Mouse (Mus musculus) heart, postnatal 4 days (tissue): ENCODE measurements around the gene Ethe1. TPM values are rescaled to one million over a fixed set of nuclear protein-coding genes. Genes with fewer than 3 reads are reported as not detected.
"Not testable (repeated sequence)": the region's sequence is repeated elsewhere in the genome, so short reads cannot be mapped to it uniquely, and the experiment has no call there.

Source experiments
- DNase-seq: peaks from one replicate; pipeline ENCODE4 v3.0.0; 2021
- total RNA-seq, 2 experiments: library from RNA; stranded (reverse); gene quantifications; 2 replicates each; pipeline ENCODE4 v1.2.3; 2021

Gene Ethe1
- total RNA-seq, 2 experiments from 2014 or later = 15.9 to 16.9 TPM

GRCm38 (mm10) chr7:24614816-24615215, 27.5 kb downstream of the Ethe1 start:
- DNase-seq = no peak

DNA sequence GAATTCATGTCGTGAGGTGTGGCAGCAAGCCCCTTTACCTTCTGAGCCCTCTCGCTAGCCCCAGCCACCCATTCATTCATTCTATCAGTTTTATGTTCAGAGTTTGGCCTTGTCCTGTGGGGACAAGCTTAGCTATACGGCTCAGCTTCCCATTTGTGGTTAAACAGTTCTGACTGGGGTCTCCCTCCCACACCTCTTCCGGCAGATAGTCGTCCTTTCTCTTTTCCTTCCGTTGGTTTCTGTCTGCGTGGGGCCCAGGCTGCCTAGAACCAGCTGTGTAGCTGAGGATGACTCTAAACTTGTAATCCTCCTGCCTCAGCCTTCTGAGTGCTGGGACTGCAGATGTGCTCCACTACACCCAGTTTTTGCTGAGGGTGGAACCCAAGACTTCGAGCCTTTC, 30.4 kb downstream of the Ethe1 start:
- no peak for DNase-seq

DNA sequence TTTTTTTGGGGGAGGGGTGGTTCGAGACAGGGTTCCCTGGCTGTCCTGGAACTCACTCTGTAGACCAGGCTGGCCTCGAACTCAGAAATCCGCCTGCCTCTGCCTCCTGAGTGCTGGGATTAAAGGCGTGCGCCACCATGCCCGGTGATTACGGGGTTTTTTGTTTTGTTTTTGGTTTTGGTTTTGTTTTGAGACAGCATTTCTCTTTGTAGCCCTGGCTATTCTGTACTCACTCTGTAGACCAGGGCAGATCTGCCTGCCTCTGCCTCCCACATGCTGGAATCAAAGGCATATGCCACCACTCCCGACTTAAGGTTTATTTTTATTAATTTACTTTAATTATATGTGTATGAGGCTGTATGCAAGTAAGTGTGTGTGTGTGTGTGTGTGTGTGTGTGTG, 31.0 kb downstream of the Ethe1 start:
- not testable (repeated sequence) for DNase-seq

DNA sequence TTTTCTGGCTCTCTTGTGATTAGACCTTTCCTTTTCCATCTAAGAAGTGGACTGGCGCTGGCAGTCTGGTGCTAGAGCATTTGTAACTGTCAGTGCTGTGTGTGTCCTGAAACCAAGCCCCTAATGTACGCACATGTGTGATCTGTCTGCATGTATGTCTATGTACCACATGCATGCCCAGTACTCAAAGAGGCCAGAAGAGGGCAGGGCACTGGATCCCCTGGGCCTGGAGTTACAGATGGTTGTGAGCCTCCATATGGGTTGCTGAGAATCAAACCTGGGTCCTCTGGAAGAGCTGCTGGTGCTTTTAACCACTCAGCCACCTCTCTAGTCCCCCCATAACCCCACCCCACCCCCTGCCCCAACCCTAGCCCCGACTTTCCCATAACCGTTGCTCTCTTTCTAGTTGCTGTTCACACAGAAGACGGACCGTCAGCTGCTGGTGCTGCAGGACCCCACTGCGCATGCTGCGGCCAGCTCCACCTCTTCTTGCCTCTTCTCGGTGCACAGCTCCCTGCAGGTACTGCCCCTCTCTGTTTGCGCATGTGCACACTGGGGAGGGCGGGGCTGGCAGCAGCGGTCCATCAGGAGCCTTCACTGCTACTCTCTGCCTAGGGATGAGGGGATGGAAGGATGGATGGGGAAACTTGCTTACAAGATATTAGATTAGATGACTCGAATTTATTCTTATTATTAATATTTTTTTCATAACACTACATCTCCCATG, 32.5 kb downstream of the Ethe1 start:
- DNase-seq = no peak

GRCm38 (mm10) chr7:24621193-24621592, 33.9 kb downstream of the Ethe1 start:
- no peak for DNase-seq

GRCm38 (mm10) chr7:24622967-24623366, 35.6 kb downstream of the Ethe1 start:
- no peak for DNase-seq

DNA sequence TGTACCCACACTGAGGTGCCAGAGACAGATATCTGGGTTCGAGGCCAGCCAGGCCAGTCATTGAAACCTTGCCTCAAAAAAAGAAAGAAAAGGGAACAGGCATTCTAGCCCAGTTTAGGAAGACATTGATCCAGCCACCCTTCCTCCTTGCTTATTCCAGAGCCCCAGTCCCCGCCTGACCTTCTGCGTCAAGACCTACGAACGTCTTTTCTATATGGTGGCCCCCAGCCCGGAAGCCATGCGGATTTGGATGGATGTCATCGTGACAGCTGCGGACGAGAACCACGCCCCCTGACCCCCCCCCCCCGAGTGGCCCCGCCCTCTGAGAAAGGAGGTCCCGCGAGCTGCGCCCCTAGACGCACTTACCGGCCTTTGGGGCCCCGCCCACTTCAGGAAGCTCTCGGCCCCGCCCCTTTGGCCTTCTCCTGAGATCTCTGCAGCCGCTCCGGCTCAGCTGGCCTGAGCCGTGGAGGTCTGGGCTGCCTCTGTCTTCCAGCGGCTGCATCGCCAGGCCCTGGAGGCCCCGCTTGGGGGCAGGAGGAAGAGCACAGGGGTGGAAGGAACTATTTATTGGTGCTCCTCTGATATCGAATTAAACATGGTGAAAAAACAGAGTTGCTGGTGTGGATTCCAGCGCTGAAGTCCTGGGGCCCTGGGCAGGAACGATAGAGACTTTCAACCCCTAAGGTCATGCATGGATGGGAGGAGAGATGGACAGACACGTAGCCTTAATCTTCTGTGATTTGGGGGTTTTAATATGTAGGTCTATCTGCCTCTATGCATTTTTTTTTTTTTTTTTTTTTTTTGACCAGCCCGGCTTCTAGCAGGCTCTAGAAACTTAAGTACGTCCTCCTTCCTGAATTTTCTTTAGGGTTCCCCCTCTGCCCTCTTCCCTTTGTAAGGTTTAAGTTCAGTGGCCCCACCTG, 41.6 kb downstream of the Ethe1 start:
- DNase-seq = peak; percentile 84

DNA sequence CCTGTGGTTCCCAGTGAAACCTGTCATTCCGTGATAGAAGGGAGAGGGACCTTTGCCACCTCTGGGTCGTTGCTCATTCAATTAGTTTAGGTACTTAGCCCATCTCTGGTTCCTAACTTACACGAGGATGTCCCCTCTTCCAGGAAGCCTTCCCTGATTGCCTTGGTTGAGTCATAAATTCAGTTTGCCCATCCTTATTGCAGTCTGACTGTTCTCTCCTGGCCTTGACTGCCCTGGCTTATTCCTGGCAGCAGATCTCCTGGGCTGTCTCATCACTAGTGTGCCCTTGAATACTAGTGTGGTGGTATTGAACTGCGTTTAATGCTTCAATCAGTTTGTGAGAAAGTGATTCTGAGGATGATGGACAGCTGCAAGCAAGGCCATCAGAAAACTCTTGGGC, 42.3 kb downstream of the Ethe1 start:
- DNase-seq = no peak

DNA sequence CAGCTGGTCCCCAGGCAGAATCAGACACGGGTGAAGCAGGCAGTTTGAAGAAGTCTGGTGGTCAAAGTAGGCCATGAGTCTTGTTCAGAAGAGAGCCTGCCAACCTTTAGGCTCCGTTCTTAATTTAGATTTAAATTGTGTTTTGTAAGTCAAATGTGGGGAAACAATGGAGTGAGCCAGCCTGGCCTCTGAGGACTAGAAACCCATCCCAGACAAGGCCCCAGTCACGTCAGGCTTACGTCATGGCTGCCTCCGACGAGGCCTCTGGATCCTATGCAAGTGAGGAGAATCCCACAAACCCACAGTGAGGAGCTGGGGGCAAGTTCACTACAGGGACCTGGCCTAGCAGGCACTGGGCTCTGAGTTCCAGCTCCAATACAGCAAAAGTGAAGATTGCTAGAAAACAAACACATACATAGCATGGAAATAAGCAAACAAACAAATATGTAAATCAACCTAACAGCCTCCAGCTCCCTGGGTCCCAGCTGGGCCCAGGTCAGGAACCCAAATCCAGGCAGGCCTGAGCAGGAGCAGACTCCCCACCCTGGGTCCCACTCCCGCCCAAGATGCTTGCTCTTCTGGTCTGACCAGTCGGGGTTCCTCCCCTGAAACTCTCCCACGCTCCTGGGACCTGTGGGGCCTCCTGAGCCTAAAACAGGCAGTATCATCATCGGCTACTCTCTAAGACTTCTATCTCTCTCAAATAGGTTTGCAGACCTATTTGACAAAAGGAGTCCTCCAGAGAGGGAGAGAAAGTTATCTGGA, 43.0 kb downstream of the Ethe1 start:
- no peak for DNase-seq

GRCm38 (mm10) chr7:24636264-24636663, 48.9 kb downstream of the Ethe1 start, which contains the start of gene Lypd3:
Gene Lypd3, plus strand, starts transcription at chr7:24636550.
- DNase-seq = no peak

- DNase-seq = no peak
Observed at GRCm38 (mm10) chr7:24637046-24637445, 49.7 kb downstream of the Ethe1 start.

DNA sequence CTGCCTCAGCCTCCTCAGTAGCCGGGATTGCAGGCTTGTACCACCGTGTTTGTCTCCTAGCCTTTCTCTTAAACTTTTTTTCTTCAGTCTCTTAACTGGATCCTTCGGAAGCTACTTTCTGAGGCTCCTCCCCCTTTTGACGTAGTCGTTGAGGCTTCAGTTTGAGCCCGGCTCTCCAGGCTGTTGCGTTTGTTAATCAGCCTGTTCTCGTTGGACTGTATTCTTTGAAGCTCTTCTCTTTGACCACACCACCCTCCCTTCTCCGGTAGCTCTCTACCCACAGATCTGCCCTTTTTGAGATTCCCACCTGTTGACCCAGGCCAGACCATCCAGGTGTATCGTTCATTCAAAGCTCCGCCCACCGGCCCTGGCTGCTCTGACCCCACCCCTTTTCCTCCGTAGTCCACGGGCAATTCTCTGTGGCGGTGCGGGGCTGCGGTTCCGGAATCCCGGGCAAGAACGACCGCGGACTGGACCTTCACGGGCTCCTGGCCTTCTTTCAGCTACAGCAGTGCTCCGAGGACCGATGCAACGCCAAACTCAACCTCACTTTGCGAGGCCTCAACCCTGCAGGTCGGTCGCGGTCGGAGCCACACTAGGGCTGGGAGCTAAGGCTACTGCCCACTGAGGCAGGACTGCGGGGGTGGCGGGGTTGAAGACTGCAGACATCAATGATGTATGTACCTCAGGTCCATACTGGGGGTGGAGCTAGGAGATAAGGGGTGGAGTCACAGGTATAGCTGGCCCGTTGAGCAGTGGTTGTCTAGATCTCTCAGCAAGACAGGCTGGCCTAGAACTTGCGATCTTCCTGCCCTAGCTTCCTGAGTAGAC, 50.9 kb downstream of the Ethe1 start:
- DNase-seq = no peak

GRCm38 (mm10) chr7:24640450-24640849, 53.1 kb downstream of the Ethe1 start:
- DNase-seq = no peak

DNA sequence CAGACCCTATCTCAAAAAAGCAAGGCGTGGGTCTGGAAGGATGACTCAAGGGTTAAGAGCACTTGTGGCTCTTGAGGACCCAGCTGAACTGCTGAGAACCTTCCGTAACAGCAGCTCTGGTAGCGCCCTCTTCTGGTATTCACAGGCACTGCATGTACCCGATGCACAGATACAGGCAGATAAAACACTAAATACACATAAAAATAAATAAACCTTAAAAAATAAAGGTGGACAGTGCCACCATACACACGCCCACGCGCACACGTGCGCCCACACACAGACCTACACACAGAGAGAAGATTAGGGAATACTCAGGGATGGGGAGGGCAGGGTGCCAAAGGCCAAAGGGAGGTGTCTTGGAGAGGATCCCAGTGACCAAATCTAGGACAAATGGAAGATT, 55.1 kb downstream of the Ethe1 start:
- peak; percentile 59 for DNase-seq

GRCm38 (mm10) chr7:24644492-24644891, 57.1 kb downstream of the Ethe1 start:
- DNase-seq = no peak

DNA sequence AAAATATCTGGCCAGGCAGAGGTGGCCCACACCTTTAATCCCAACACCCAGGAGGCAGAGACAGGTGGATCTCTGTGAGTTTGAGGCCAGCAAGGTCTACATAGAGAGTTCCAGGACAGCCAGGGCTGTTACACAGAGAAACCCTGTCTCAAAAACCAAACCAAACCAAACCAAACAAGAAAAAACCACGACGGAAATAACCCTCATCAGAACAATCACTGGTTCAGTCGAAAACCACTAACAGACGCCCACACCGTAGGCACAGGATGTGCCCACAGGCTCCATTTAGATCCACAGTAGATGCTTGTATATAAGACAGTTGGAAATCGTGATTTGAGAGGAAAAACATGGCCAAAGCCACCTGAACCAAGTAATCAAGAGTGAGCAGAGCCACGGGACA, 57.7 kb downstream of the Ethe1 start:
- DNase-seq = no peak

GRCm38 (mm10) chr7:24646486-24646885, 59.1 kb downstream of the Ethe1 start:
- DNase-seq = no peak

GRCm38 (mm10) chr7:24653681-24654080, 66.3 kb downstream of the Ethe1 start:
- peak; percentile 64 for DNase-seq
